Mouse (Mus musculus) left cerebral cortex, postnatal 36 days (tissue): ENCODE data around the gene Kctd17. TPM values are rescaled to one million over a fixed set of nuclear protein-coding genes. Genes with fewer than 3 reads are reported as not detected.

ENCODE experiments used
- DNase-seq, 2 experiments: peaks; one replicate each; pipeline ENCODE4 v3.0.0; 2021 to 2022; ENCODE audit warnings: low spot score in 2 of 2, mixed read lengths in 1 of 2
- intact Hi-C: fragments of 180-260 bp; cut with DNase I; formaldehyde crosslinking; loops from one replicate; pipeline ENCODE4 v1.15.1; 2025
- total RNA-seq, 2 experiments: library from RNA; stranded (reverse); gene quantifications; 2 replicates each; pipeline ENCODE4 v1.2.3; 2021

Gene Kctd17
- total RNA-seq = 100 to 1,000 TPM; 349 TPM

GRCm38 (mm10) chr15:78428391-78429138, at the start of gene Kctd17:
Gene Kctd17 (plus strand): TSS chr15:78428564.
- intact Hi-C loops = no loop called here
- peak; percentile 87 to 90 for DNase-seq

GRCm38 (mm10) chr15:78380208-78380607, 48.2 kb upstream of the Kctd17 start:
- intact Hi-C loops = no loop called here
- no peak for DNase-seq

- no peak for DNase-seq
- intact Hi-C loops = no loop called here
Measured at GRCm38 (mm10) chr15:78380741-78381140, 47.6 kb upstream of the Kctd17 start.

- no peak for DNase-seq
- intact Hi-C loops = no loop called here
Measured at GRCm38 (mm10) chr15:78382115-78382514, 46.2 kb upstream of the Kctd17 start.

- intact Hi-C loops = no loop called here
Measured at GRCm38 (mm10) chr15:78383450-78384219, 44.7 kb upstream of the Kctd17 start.

GRCm38 (mm10) chr15:78384220-78385116, 43.9 kb upstream of the Kctd17 start:
- DNase-seq = no peak
- intact Hi-C loops = no loop called here

More at GRCm38 (mm10) chr15:78383450-78384219, 44.7 kb upstream of the Kctd17 start:
- no peak for DNase-seq

GRCm38 (mm10) chr15:78385564-78385963, 42.8 kb upstream of the Kctd17 start:
- DNase-seq = no peak
- intact Hi-C loops = no loop called here

GRCm38 (mm10) chr15:78390855-78391254, 37.5 kb upstream of the Kctd17 start:
- no peak for DNase-seq

GRCm38 (mm10) chr15:78395478-78395962, 32.8 kb upstream of the Kctd17 start, which contains the start of gene Tex33:
Gene Tex33 (minus strand): TSS chr15:78395912.
- intact Hi-C loops = no loop called here
- no peak for DNase-seq

More at GRCm38 (mm10) chr15:78390855-78391254, 37.5 kb upstream of the Kctd17 start:
- intact Hi-C loops = no loop called here

- intact Hi-C loops = no loop called here
Measured at GRCm38 (mm10) chr15:78401345-78401744, 27.0 kb upstream of the Kctd17 start.

GRCm38 (mm10) chr15:78401921-78402320, 26.4 kb upstream of the Kctd17 start:
- intact Hi-C loops = no loop called here
- DNase-seq = peak in 1 of 2 experiments; percentile 44

More at GRCm38 (mm10) chr15:78401345-78401744, 27.0 kb upstream of the Kctd17 start:
- DNase-seq = no peak

- DNase-seq = no peak
- intact Hi-C loops = no loop called here
Measured at GRCm38 (mm10) chr15:78402423-78402822, 25.9 kb upstream of the Kctd17 start.

GRCm38 (mm10) chr15:78403301-78403741, 25.0 kb upstream of the Kctd17 start:
- no peak for DNase-seq

GRCm38 (mm10) chr15:78403896-78404295, 24.5 kb upstream of the Kctd17 start:
- no peak for DNase-seq
- intact Hi-C loops = no loop called here

More at GRCm38 (mm10) chr15:78403301-78403741, 25.0 kb upstream of the Kctd17 start:
- intact Hi-C loops = no loop called here

GRCm38 (mm10) chr15:78405098-78405497, 23.3 kb upstream of the Kctd17 start:
- intact Hi-C loops = no loop called here

GRCm38 (mm10) chr15:78405517-78406211, 22.7 kb upstream of the Kctd17 start, which contains the start of gene Tst:
Gene Tst (minus strand): TSS chr15:78405907.
- intact Hi-C loops = no loop called here
- DNase-seq = peak; percentile 81 to 83

More at GRCm38 (mm10) chr15:78405098-78405497, 23.3 kb upstream of the Kctd17 start:
- no peak for DNase-seq

- intact Hi-C loops = no loop called here
- DNase-seq = peak; percentile 92
Measured at GRCm38 (mm10) chr15:78406293-78406934, 21.9 kb upstream of the Kctd17 start, which contains the start of gene Mpst. Gene Mpst (plus strand): TSS chr15:78406416.

GRCm38 (mm10) chr15:78409570-78410052, 18.8 kb upstream of the Kctd17 start:
- intact Hi-C loops = no loop called here
- DNase-seq = no peak
